In genomic region chr2:173563336-173563735, GRCm38 (mm10) we compare ENCODE assay signal across 11 mouse cellular contexts. TPM values are rescaled to one million over a fixed set of nuclear protein-coding genes. Genes with fewer than 3 reads are reported as not detected.
DNase-seq lines count a peak whose midpoint lies in the region; ATAC-seq and TF ChIP-seq lines count a peak whose summit lies in the region.
"Had no signal": no experiment of that assay in that cellular context is flagged by ENCODE, and none has a peak within 500 bp of the region (broad histone marks: within the 10 kb centered on the region; RNA-seq: fewer than 3 reads in every experiment).

No protein-coding gene starts in this region.

- no peaks in the 10 kb centered on the region for H3K27me3 ChIP-seq in hindbrain, embryonic 14.5 days (ENCODE audit: control insufficient read depth, insufficient read depth, low read length)
- H3K27me3 ChIP-seq in stomach, postnatal 0 days (ENCODE audit: control insufficient read depth, insufficient read depth, low read length) = no peaks in the 10 kb centered on the region
- H3K27me3 ChIP-seq: embryonic facial prominence, embryonic 15.5 days; liver, embryonic 15.5 days had no signal

- no peak for ATAC-seq in hindbrain, embryonic 14.5 days (ENCODE audit: low FRiP score)
- no peak for ATAC-seq in stomach, postnatal 0 days (ENCODE audit: low FRiP score, low TSS enrichment)

- no peak overlapping the region for H3K4me3 ChIP-seq in hindbrain, embryonic 14.5 days (replicated peaks; ENCODE audit: low read length)
- no peak overlapping the region for H3K4me3 ChIP-seq in stomach, postnatal 0 days (ENCODE audit: low read depth, low read length)
- H3K4me3 ChIP-seq: embryonic facial prominence, embryonic 15.5 days; liver, embryonic 15.5 days had no signal

- H3K4me2 ChIP-seq in hindbrain, embryonic 14.5 days (replicated peaks) = no peak overlapping the region
- no peak overlapping the region for H3K4me2 ChIP-seq in stomach, postnatal 0 days (replicated peaks; ENCODE audit: low read depth)
- H3K4me2 ChIP-seq: embryonic facial prominence, embryonic 15.5 days; liver, embryonic 15.5 days had no signal

- H3K9me3 ChIP-seq in hindbrain, embryonic 14.5 days (ENCODE audit: control insufficient read depth, low read length) = no peaks in the 10 kb centered on the region
- no peaks in the 10 kb centered on the region for H3K9me3 ChIP-seq in stomach, postnatal 0 days (ENCODE audit: control insufficient read depth, low read length)
- H3K9me3 ChIP-seq: embryonic facial prominence, embryonic 15.5 days; liver, embryonic 15.5 days had no signal

- 78% methylated on average over 7 of the region's 7 CpGs for WGBS in hindbrain, embryonic 14.5 days
- WGBS in stomach, postnatal 0 days = 53% methylated on average over 7 of the region's 7 CpGs

- TF ChIP-seq EP300 in stomach, postnatal 0 days (optimal IDR thresholded peaks at IDR 0.05) = no peak

- no peak overlapping the region for H3K27ac ChIP-seq in hindbrain, embryonic 14.5 days
- H3K27ac ChIP-seq in stomach, postnatal 0 days (replicated peaks) = no peak overlapping the region
- H3K27ac ChIP-seq: liver, embryonic 15.5 days had no signal

- H3K4me1 ChIP-seq in hindbrain, embryonic 14.5 days (replicated peaks; ENCODE audit: control insufficient read depth, insufficient read depth, low read length) = no peaks in the 10 kb centered on the region
- H3K4me1 ChIP-seq in stomach, postnatal 0 days (replicated peaks; ENCODE audit: control insufficient read depth, insufficient read depth) = no peaks in the 10 kb centered on the region
- H3K4me1 ChIP-seq: liver, embryonic 15.5 days had no signal

- no peak overlapping the region for H3K9ac ChIP-seq in hindbrain, embryonic 14.5 days
- H3K9ac ChIP-seq in stomach, postnatal 0 days (ENCODE audit: low read length) = no peak overlapping the region
- H3K9ac ChIP-seq: embryonic facial prominence, embryonic 15.5 days; liver, embryonic 15.5 days had no signal

- peak; percentile 73 for TF ChIP-seq CTCF in stomach, postnatal 0 days (IDR thresholded peaks at IDR 0.05; ENCODE audit: low read depth)

- H3K36me3 ChIP-seq in hindbrain, embryonic 14.5 days (replicated peaks; ENCODE audit: control insufficient read depth, insufficient read depth) = no peaks in the 10 kb centered on the region
- H3K36me3 ChIP-seq in stomach, postnatal 0 days (ENCODE audit: control insufficient read depth, insufficient read depth, low read length) = no peaks in the 10 kb centered on the region
- H3K36me3 ChIP-seq: embryonic facial prominence, embryonic 15.5 days; liver, embryonic 15.5 days had no signal

- DNase-seq in layer of hippocampus, adult 11-12 months (ENCODE audit: low spot score) = peak; percentile 39
- no peak for DNase-seq in layer of hippocampus, postnatal 10 days (ENCODE audit: low spot score in 2 of 2)
- peak; percentile 25 for DNase-seq in right cerebral cortex, adult 18-20 months
- no peak for DNase-seq in right cerebral cortex, postnatal 25 days
- DNase-seq in hindbrain, embryonic 14.5 days (ENCODE audit: low spot score) = peak; percentile 69
- DNase-seq in stomach, postnatal 0 days (ENCODE audit: low spot score) = peak; percentile 37
- no peak for DNase-seq in adrenal gland, adult 18-20 months (ENCODE audit: low spot score in 2 of 2)

RNA-seq across cellular contexts. Expression of gene Ankrd60, which starts 14.8 kb away (rescaled TPM):
- not detected for total RNA-seq in layer of hippocampus, postnatal 10 days (2021)
- polyA plus RNA-seq in hindbrain, embryonic 14.5 days (2014; fragmentation: Nextera tagmentation; extraction: Ambion mirVana) = not detected in 2 replicates
- polyA plus RNA-seq in stomach, postnatal 0 days (2015; fragmentation: Nextera tagmentation; extraction: Ambion mirVana) = not detected in 2 replicates
- not detected for total RNA-seq in adrenal gland, adult 18-20 months (2021)
- polyA plus RNA-seq: embryonic facial prominence, embryonic 15.5 days; kidney, embryonic 14.5 days; liver, embryonic 15.5 days; spleen, adult 2 months had no signal

RNA-seq across cellular contexts. Expression of gene 1700021F07Rik, which starts 41.0 kb away (rescaled TPM):
- not detected for total RNA-seq in layer of hippocampus, postnatal 10 days (2021)
- polyA plus RNA-seq in hindbrain, embryonic 14.5 days (2014; fragmentation: Nextera tagmentation; extraction: Ambion mirVana) = not detected in 2 replicates
- not detected in 2 replicates for polyA plus RNA-seq in stomach, postnatal 0 days (2015; fragmentation: Nextera tagmentation; extraction: Ambion mirVana)
- not detected for total RNA-seq in adrenal gland, adult 18-20 months (2021)
- polyA plus RNA-seq: embryonic facial prominence, embryonic 15.5 days; kidney, embryonic 14.5 days; liver, embryonic 15.5 days; spleen, adult 2 months had no signal

Comparison
In these comparisons a context has a peak if more than half of its experiments do, and no peak if none do; other contexts are left out.
1. DNase-seq: peak in layer of hippocampus, adult 11-12 months (single experiment), right cerebral cortex, adult 18-20 months (single experiment), hindbrain, embryonic 14.5 days (single experiment) and stomach, postnatal 0 days (single experiment); none in layer of hippocampus, postnatal 10 days (0 of 2), right cerebral cortex, postnatal 25 days (single experiment) and adrenal gland, adult 18-20 months (0 of 2).